Mouse (Mus musculus) bone marrow macrophage, adult 2 months (primary cell): ENCODE measurements at regions not wholly inside any gene's neighbourhood (a gene's known extent, or its start where the extent isn't known, plus 50 kb on each side); places are given as distances from the start of the nearest gene placed in this dataset.
A peak's percentile ranks its signal among the peaks of the same experiment; 100 is the strongest.

Source experiments
- H3K27ac ChIP-seq: 2 replicates; pipeline ENCODE4 v1.5.1; 2012; ENCODE audit warnings: low read depth, low read length; ENCODE audit not compliant: insufficient read depth
- H3K4me1 ChIP-seq: 2 replicates; pipeline ENCODE4 v1.6.1; 2012; ENCODE audit warnings: low read length; ENCODE audit not compliant: control insufficient read depth, insufficient read depth
- H3K4me3 ChIP-seq: 2 replicates; pipeline ENCODE4 v1.5.1; 2012; ENCODE audit warnings: mild to moderate bottlenecking, low read length, moderate library complexity; ENCODE audit not compliant: insufficient read depth
- CTCF ChIP-seq: IDR thresholded peaks from 2 replicates; pipeline ENCODE4 v1.5.1; 2012; ENCODE audit warnings: low read depth, mild to moderate bottlenecking, low read length, moderate library complexity
- POLR2A ChIP-seq: IDR thresholded peaks from 2 replicates; pipeline ENCODE4 v1.6.1; 2012; ENCODE audit warnings: mild to moderate bottlenecking, low read depth, low read length, borderline replicate concordance

GRCm38 (mm10) chr14:48352825-48353224, 93.1 kb upstream of the Tmem260 start:
- Histone ChIP-seq H3K27ac (no peak overlapping the region), H3K4me1 (no peaks in the 10 kb centered on the region), H3K4me3 (no peak overlapping the region)
- TF ChIP-seq CTCF: no peak
- TF ChIP-seq POLR2A: no peak

- TF ChIP-seq POLR2A: no peak
- TF ChIP-seq CTCF: no peak
- Histone ChIP-seq H3K4me1 (no peaks in the 10 kb centered on the region), H3K27ac (no peak overlapping the region), H3K4me3 (no peak overlapping the region)
These were observed 91.7 kb upstream of the Tmem260 start for GRCm38 (mm10) chr14:48354176-48354575.

- no peak for TF ChIP-seq POLR2A
- no peak for TF ChIP-seq CTCF
These were observed 88.5 kb upstream of the Tmem260 start for GRCm38 (mm10) chr14:48357441-48357840.

GRCm38 (mm10) chr14:48358487-48359159, 87.3 kb upstream of the Tmem260 start:
- TF ChIP-seq CTCF (no peak), POLR2A (no peak)
- Histone ChIP-seq H3K4me3 (no peak overlapping the region), H3K27ac (no peak overlapping the region), H3K4me1 (no peaks in the 10 kb centered on the region)

More at GRCm38 (mm10) chr14:48357441-48357840, 88.5 kb upstream of the Tmem260 start:
- Histone ChIP-seq H3K4me1 (no peaks in the 10 kb centered on the region), H3K4me3 (no peak overlapping the region), H3K27ac (no peak overlapping the region)

- TF ChIP-seq CTCF: no peak
- TF ChIP-seq POLR2A: no peak
- no peak overlapping the region for H3K27ac ChIP-seq
- no peaks in the 10 kb centered on the region for H3K4me1 ChIP-seq
- H3K4me3 ChIP-seq: no peak overlapping the region
These were observed 84.1 kb upstream of the Tmem260 start for GRCm38 (mm10) chr14:48361820-48362219.

GRCm38 (mm10) chr14:48367006-48367405, 78.9 kb upstream of the Tmem260 start:
- H3K4me1 ChIP-seq: peaks cover 8% of the 10 kb centered on the region
- H3K4me3 ChIP-seq: no peak overlapping the region
- TF ChIP-seq POLR2A (no peak), CTCF (peak; percentile 70)
- no peak overlapping the region for H3K27ac ChIP-seq

- Histone ChIP-seq H3K27ac (no peak overlapping the region), H3K4me1 (peaks cover 8% of the 10 kb centered on the region), H3K4me3 (no peak overlapping the region)
- TF ChIP-seq POLR2A (no peak), CTCF (no peak)
These were observed 75.6 kb upstream of the Tmem260 start for GRCm38 (mm10) chr14:48370322-48370721.

GRCm38 (mm10) chr14:48371766-48372165, 74.2 kb upstream of the Tmem260 start:
- peaks cover 8% of the 10 kb centered on the region for H3K4me1 ChIP-seq
- TF ChIP-seq POLR2A: no peak
- no peak overlapping the region for H3K4me3 ChIP-seq
- H3K27ac ChIP-seq: no peak overlapping the region

- Histone ChIP-seq H3K4me3 (no peak overlapping the region), H3K4me1 (peaks cover 4% of the 10 kb centered on the region), H3K27ac (no peak overlapping the region)
- TF ChIP-seq POLR2A (no peak), CTCF (no peak)
These were observed 69.8 kb upstream of the Tmem260 start for GRCm38 (mm10) chr14:48376112-48376511.
